Comparison of ENCODE assay signal across 8 mouse cellular contexts in the genomic region with DNA sequence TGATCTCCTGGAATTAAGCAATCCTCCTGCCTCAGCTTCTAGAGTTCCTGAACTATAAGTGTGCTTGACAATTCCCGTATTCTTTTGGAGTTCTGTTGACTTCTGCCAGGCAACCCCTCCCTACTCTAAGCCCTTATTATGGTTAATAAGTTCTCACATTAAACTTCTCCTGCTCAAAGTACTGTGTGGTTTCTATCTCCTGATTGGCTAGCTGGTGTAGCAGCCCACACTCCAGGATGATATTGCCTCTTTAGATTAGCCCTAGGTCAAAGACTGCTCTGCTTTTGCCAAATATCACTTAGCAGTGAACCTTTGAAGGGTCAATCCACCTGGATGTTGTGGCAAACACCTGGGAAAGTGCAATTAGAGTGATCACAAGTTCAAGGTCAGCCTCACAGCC. TPM values are rescaled to one million over a fixed set of nuclear protein-coding genes. Genes with fewer than 3 reads are reported as not detected.
DNase-seq lines count a peak whose midpoint lies in the region; ATAC-seq lines count a peak whose summit lies in the region.

No protein-coding gene starts in this region.

- H3K9me3 ChIP-seq in heart, embryonic 11.5 days (replicated peaks; ENCODE audit: control insufficient read depth, low read length): no peaks in the 10 kb centered on the region
- no peaks in the 10 kb centered on the region for H3K9me3 ChIP-seq in embryonic facial prominence, embryonic 10.5 days
- H3K9me3 ChIP-seq in midbrain, embryonic 10.5 days (replicated peaks): no peaks in the 10 kb centered on the region

- no peak for DNase-seq in heart, postnatal 25 days (ENCODE audit: low spot score)
- DNase-seq in embryonic facial prominence, embryonic 10.5 days (ENCODE audit: low spot score): no peak
- DNase-seq in kidney, adult 8-10 months: peak; percentile 62 to 86
- no peak for DNase-seq in midbrain, embryonic 10.5 days (ENCODE audit: low spot score)
- DNase-seq in left cerebral cortex, adult 8-10 months (ENCODE audit: low spot score in 2 of 2): no peak
- no peak for DNase-seq in thymus, postnatal 14 days

- no peak overlapping the region for H3K27ac ChIP-seq in heart, embryonic 11.5 days (ENCODE audit: low read depth, low read length)
- H3K27ac ChIP-seq in embryonic facial prominence, embryonic 10.5 days (replicated peaks): no peak overlapping the region
- H3K27ac ChIP-seq in midbrain, embryonic 10.5 days (replicated peaks): no peak overlapping the region

- intact Hi-C loops in heart, postnatal 25 days (cut with DNase I): no loop called here

- no peaks in the 10 kb centered on the region for H3K27me3 ChIP-seq in heart, embryonic 11.5 days (ENCODE audit: control insufficient read depth, insufficient read depth, low read length)
- peaks cover 18% of the 10 kb centered on the region for H3K27me3 ChIP-seq in embryonic facial prominence, embryonic 10.5 days (replicated peaks; ENCODE audit: low read depth, poor library complexity, severe bottlenecking)
- peaks cover 26% of the 10 kb centered on the region for H3K27me3 ChIP-seq in midbrain, embryonic 10.5 days (ENCODE audit: low read depth, poor library complexity, severe bottlenecking)

- peak overlapping the region; percentile 30; the same call in 1 of the 2 replicates for H3K9ac ChIP-seq in heart, embryonic 11.5 days (ENCODE audit: low read depth, low read length)

- H3K4me2 ChIP-seq in heart, embryonic 11.5 days: peak overlapping the region; percentile 66

- WGBS in heart, embryonic 11.5 days (ENCODE audit: insufficient replicate concordance): 49% methylated on average over 1 of the region's 1 CpGs
- 61% methylated on average over 1 of the region's 1 CpGs for WGBS in embryonic facial prominence, embryonic 10.5 days
- 75% methylated on average over 1 of the region's 1 CpGs for WGBS in midbrain, embryonic 10.5 days

- peak overlapping the region; percentile 16; the same call in 1 of the 2 replicates for H3K4me3 ChIP-seq in heart, embryonic 11.5 days (ENCODE audit: low read depth, low read length)
- H3K4me3 ChIP-seq in embryonic facial prominence, embryonic 10.5 days: peak overlapping the region; percentile 44
- peak overlapping the region; percentile 38; the same call in 1 of the 2 replicates for H3K4me3 ChIP-seq in midbrain, embryonic 10.5 days

- peaks cover 3% of the 10 kb centered on the region; the same call in 1 of the 2 replicates for H3K4me1 ChIP-seq in heart, embryonic 11.5 days (ENCODE audit: control insufficient read depth, insufficient read depth, low read length)
- peaks cover 16% of the 10 kb centered on the region for H3K4me1 ChIP-seq in embryonic facial prominence, embryonic 10.5 days
- H3K4me1 ChIP-seq in midbrain, embryonic 10.5 days: peaks cover 9% of the 10 kb centered on the region

- no peaks in the 10 kb centered on the region for H3K36me3 ChIP-seq in heart, embryonic 11.5 days (ENCODE audit: control insufficient read depth, insufficient read depth, low read length)
- H3K36me3 ChIP-seq in embryonic facial prominence, embryonic 10.5 days (replicated peaks): no peaks in the 10 kb centered on the region
- no peaks in the 10 kb centered on the region for H3K36me3 ChIP-seq in midbrain, embryonic 10.5 days

- no peak for ATAC-seq in heart, embryonic 11.5 days (replicated peaks; ENCODE audit: insufficient number of reproducible peaks, low FRiP score, low TSS enrichment)
- no peak for ATAC-seq in monocyte, adult 5-6 weeks (replicated peaks; ENCODE audit: insufficient number of reproducible peaks, low FRiP score, low TSS enrichment, poor library complexity, severe bottlenecking)

RNA-seq across cellular contexts. Expression of a gene that starts 19.1 kb away (rescaled TPM):
- polyA plus RNA-seq in heart, embryonic 11.5 days (2014; fragmentation: Nextera tagmentation; extraction: Ambion mirVana): 29.9 and 33.0 TPM in 2 replicates
- total RNA-seq in heart, postnatal 25 days (2021): 10 to 100 TPM; 29.4 to 33.5 TPM
- polyA plus RNA-seq in embryonic facial prominence, embryonic 10.5 days (2016; fragmentation: Nextera tagmentation; extraction: Ambion mirVana): 26.7 and 27.2 TPM in 2 replicates
- polyA plus RNA-seq in midbrain, embryonic 10.5 days (2016; fragmentation: Nextera tagmentation; extraction: Ambion mirVana): 11.8 TPM in 2 replicates
- total RNA-seq in monocyte, adult 5-6 weeks (2017): 0.38 to 0.39 TPM in 2 of 3 replicates, not detected in the other
- total RNA-seq in left cerebral cortex, adult 8-10 months (2022): 1 to 10 TPM; 5.6 to 8.8 (median 6.8) TPM

RNA-seq across cellular contexts. Expression of a gene that starts 22.7 kb away (rescaled TPM):
- 1.9 TPM in 2 replicates for polyA plus RNA-seq in heart, embryonic 11.5 days (2014; fragmentation: Nextera tagmentation; extraction: Ambion mirVana)
- under 1 TPM in 1 of 2 experiments, not detected in 1; 0.31 TPM for total RNA-seq in heart, postnatal 25 days (2021)
- polyA plus RNA-seq in embryonic facial prominence, embryonic 10.5 days (2016; fragmentation: Nextera tagmentation; extraction: Ambion mirVana): 4.5 and 6.8 TPM in 2 replicates
- polyA plus RNA-seq in midbrain, embryonic 10.5 days (2016; fragmentation: Nextera tagmentation; extraction: Ambion mirVana): 3.9 and 7.0 TPM in 2 replicates
- total RNA-seq in monocyte, adult 5-6 weeks (2017): not detected in 3 replicates
- total RNA-seq in left cerebral cortex, adult 8-10 months (2022): 10 to 100 TPM; 50.1 to 61.2 (median 55.3) TPM

RNA-seq across cellular contexts. Expression of a gene that starts 29.7 kb away (rescaled TPM):
- 37.5 and 40.9 TPM in 2 replicates for polyA plus RNA-seq in heart, embryonic 11.5 days (2014; fragmentation: Nextera tagmentation; extraction: Ambion mirVana)
- total RNA-seq in heart, postnatal 25 days (2021): 10 to 100 TPM; 21.0 TPM
- polyA plus RNA-seq in embryonic facial prominence, embryonic 10.5 days (2016; fragmentation: Nextera tagmentation; extraction: Ambion mirVana): 27.2 and 34.2 TPM in 2 replicates
- polyA plus RNA-seq in midbrain, embryonic 10.5 days (2016; fragmentation: Nextera tagmentation; extraction: Ambion mirVana): 29.8 and 34.3 TPM in 2 replicates
- total RNA-seq in monocyte, adult 5-6 weeks (2017): 58.3 to 94.6 TPM (median 67.9 TPM) in 3 replicates
- 10 to 100 TPM; 38.0 to 48.9 (median 45.5) TPM for total RNA-seq in left cerebral cortex, adult 8-10 months (2022)

RNA-seq across cellular contexts. Expression of a gene that starts 37.8 kb away (rescaled TPM):
- 9.3 and 10.2 TPM in 2 replicates for polyA plus RNA-seq in heart, embryonic 11.5 days (2014; fragmentation: Nextera tagmentation; extraction: Ambion mirVana)
- under 1 TPM; 0.31 to 0.47 TPM for total RNA-seq in heart, postnatal 25 days (2021)
- polyA plus RNA-seq in embryonic facial prominence, embryonic 10.5 days (2016; fragmentation: Nextera tagmentation; extraction: Ambion mirVana): 37.3 and 40.8 TPM in 2 replicates
- polyA plus RNA-seq in midbrain, embryonic 10.5 days (2016; fragmentation: Nextera tagmentation; extraction: Ambion mirVana): 20.5 and 21.9 TPM in 2 replicates
- total RNA-seq in monocyte, adult 5-6 weeks (2017): not detected in 3 replicates
- under 1 TPM in 3 of 4 experiments, not detected in 1; 0.22 to 0.46 (median 0.30) TPM for total RNA-seq in left cerebral cortex, adult 8-10 months (2022)

RNA-seq across cellular contexts. Expression of a gene that starts 40.9 kb away (rescaled TPM):
- 83.1 and 94.1 TPM in 2 replicates for polyA plus RNA-seq in heart, embryonic 11.5 days (2014; fragmentation: Nextera tagmentation; extraction: Ambion mirVana)
- total RNA-seq in heart, postnatal 25 days (2021): 10 to 100 TPM; 51.7 to 53.9 TPM
- 74.1 and 84.1 TPM in 2 replicates for polyA plus RNA-seq in embryonic facial prominence, embryonic 10.5 days (2016; fragmentation: Nextera tagmentation; extraction: Ambion mirVana)
- polyA plus RNA-seq in midbrain, embryonic 10.5 days (2016; fragmentation: Nextera tagmentation; extraction: Ambion mirVana): 94.9 and 101 TPM in 2 replicates
- 67.3 to 102 TPM (median 83.1 TPM) in 3 replicates for total RNA-seq in monocyte, adult 5-6 weeks (2017)
- 10 to 100 TPM; 51.6 to 64.2 (median 54.6) TPM for total RNA-seq in left cerebral cortex, adult 8-10 months (2022)

Comparison
In these comparisons a context has a peak if more than half of its experiments do, and no peak if none do; other contexts are left out.
1. DNase-seq: peak in kidney, adult 8-10 months (2 of 2); none in heart, postnatal 25 days (single experiment), embryonic facial prominence, embryonic 10.5 days (single experiment), midbrain, embryonic 10.5 days (single experiment), left cerebral cortex, adult 8-10 months (0 of 2) and thymus, postnatal 14 days (single experiment).
2. RNA of a gene that starts 22.7 kb away (total RNA-seq): 50.1 to 61.2 TPM in left cerebral cortex, adult 8-10 months; 0.31 TPM in heart, postnatal 25 days and not detected in monocyte, adult 5-6 weeks; every median in the first group is over 10 times any median in the second.
3. Peak in every context shown above with its lines, with median percentiles within 50 percentile points of each other: H3K4me3 ChIP-seq.